Mouse (Mus musculus) kidney, adult 2 months (tissue): ENCODE data around the gene Gm28729.

ENCODE experiments used
- CTCF ChIP-seq: fragments of 200-500 bp; conservative IDR thresholded peaks from 2 replicates; pipeline ENCODE4 v1.5.1; 2011; ENCODE audit warnings: low read depth, mild to moderate bottlenecking, control low read depth, low read length, moderate library complexity, mixed read lengths; ENCODE audit not compliant: insufficient read depth, insufficient read length
- POLR2A ChIP-seq: fragments of 200-500 bp; IDR thresholded peaks from one replicate; pipeline ENCODE4 v1.6.1; 2011; ENCODE audit warnings: low read depth, low read length, control low read depth

DNA sequence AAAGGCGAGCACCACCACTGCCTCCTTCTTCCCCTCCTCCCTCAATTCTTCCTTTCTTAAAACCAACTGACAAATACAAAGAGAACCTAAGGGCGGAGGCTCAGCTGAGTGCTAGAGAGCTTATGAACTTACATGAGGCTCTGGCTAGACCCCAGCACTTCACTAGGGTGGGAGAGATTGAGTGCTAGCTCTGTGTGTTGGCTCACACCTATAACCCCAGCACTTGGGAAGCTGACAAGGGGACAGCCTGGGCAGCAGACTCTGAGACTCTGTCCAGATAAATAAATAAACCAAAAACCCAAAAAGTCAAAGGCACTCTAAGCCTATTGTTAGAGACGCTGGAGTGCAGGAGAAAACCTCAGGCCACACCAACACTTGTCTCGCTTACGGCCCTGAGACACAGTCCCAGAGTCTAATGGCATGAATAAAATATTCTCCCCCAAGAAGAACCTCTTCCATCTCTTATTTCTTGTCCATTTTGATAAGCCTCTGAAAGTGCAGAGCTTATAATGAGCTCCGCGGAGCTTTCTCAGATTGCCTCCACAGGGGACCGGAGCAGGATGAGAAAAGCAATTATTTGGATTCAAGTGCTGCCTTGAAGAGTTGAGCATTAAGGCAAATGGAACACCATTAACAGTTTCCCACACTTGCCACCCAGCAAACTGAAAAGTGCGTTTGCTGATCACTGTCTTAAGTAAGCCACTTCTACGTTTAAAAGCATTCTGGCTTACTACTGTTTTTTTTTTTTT, 64.8 kb downstream of the Gm28729 start:
- no peak for TF ChIP-seq POLR2A
- TF ChIP-seq CTCF, result no peak
